Mouse (Mus musculus) thymus, postnatal 4 days (tissue): ENCODE measurements around the gene Olfr497.

ENCODE experiments used
- DNase-seq: peaks from one replicate; pipeline ENCODE4 v3.0.0; 2021

Gene Olfr497

GRCm38 (mm10) chr7:108420121-108420520, at the start of gene Olfr497:
Gene Olfr497 (plus strand): TSS chr7:108420421.
- DNase-seq = no peak

GRCm38 (mm10) chr7:108392867-108393266, 27.4 kb upstream of the Olfr497 start, which contains the start of gene Olfr495:
Gene Olfr495 (plus strand): TSS chr7:108393167.
- no peak for DNase-seq

DNA sequence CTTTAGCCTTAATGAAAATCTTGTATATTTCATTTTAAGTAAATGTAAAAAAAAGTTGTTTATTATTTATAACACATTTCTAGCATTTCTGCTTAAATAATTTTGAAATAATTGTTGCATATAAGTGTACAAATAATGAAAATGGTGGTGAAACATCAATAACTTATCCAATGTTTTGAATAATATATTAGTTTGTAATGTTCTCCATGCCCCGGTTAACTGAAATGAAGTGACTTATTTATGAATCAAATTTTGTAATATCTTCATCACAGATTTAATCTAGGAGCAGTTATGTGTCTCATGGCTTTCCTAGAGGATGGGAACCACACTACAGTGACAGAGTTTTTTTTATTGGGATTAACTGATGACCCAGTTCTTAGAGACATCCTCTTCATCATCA, 44.8 kb downstream of the Olfr497 start, which contains the start of gene Olfr498:
Olfr498 (plus strand) TSS at position 301 of the 400 bp plus-strand sequence.
- no peak for DNase-seq
